Mouse (Mus musculus) olfactory bulb, adult 2 months (tissue): ENCODE measurements at regions not wholly inside any gene's neighbourhood (a gene's known extent, or its start where the extent isn't known, plus 50 kb on each side); places are given as distances from the start of the nearest gene placed in this dataset.

Experiments
- CTCF ChIP-seq: fragments of 200-500 bp; IDR thresholded peaks from 2 replicates; pipeline ENCODE4 v1.5.1; 2012; ENCODE audit warnings: low read depth, mild to moderate bottlenecking, low read length, moderate library complexity; ENCODE audit not compliant: insufficient read depth
- POLR2A ChIP-seq: fragments of 200-500 bp; IDR thresholded peaks from 2 replicates; pipeline ENCODE4 v1.6.1; 2012; ENCODE audit warnings: mild to moderate bottlenecking, low read depth, low read length, moderate library complexity; ENCODE audit not compliant: insufficient read depth

- TF ChIP-seq POLR2A (no peak), CTCF (no peak)
Measured at GRCm38 (mm10) chr1:90311649-90312442, 108.1 kb downstream of the Ackr3 start.
